Comparison of ENCODE assay signal across 26 mouse cellular contexts in genomic region chr12:16907282-16907846, GRCm38 (mm10). TPM values are rescaled to one million over a fixed set of nuclear protein-coding genes. Genes with fewer than 3 reads are reported as not detected.
A peak's percentile ranks its signal among the peaks of the same experiment; 100 is the strongest.
DNase-seq lines count a peak whose midpoint lies in the region; ATAC-seq and TF ChIP-seq lines count a peak whose summit lies in the region.
"Had no signal": no experiment of that assay in that cellular context is flagged by ENCODE, and none has a peak within 500 bp of the region (broad histone marks: within the 10 kb centered on the region; RNA-seq: fewer than 3 reads in every experiment).

No protein-coding gene starts in this region.

- no peak overlapping the region for H3K27ac ChIP-seq in heart, adult 2 months
- H3K27ac ChIP-seq in heart, embryonic 12.5 days (ENCODE audit: poor library complexity, severe bottlenecking), result no peak overlapping the region
- H3K27ac ChIP-seq in ES-E14 (ENCODE audit: insufficient read depth, low read depth, low read length, poor library complexity, severe bottlenecking) (no peak overlapping the region), MEL (ENCODE audit: control insufficient read depth, low read depth, low read length) (no peak overlapping the region)
- H3K27ac ChIP-seq: embryonic facial prominence, embryonic 12.5 days; hindbrain, embryonic 14.5 days; liver, embryonic 15.5 days; lung, embryonic 15.5 days; midbrain, embryonic 10.5 days; midbrain, embryonic 15.5 days; neural tube, embryonic 15.5 days had no signal

- intact Hi-C loops in heart, adult 2 months (cut with DNase I), result no loop called here

- H3K27me3 ChIP-seq in heart, adult 2 months (ENCODE audit: control insufficient read depth, insufficient read depth, low read length), result no peaks in the 10 kb centered on the region
- no peaks in the 10 kb centered on the region for H3K27me3 ChIP-seq in heart, embryonic 12.5 days (replicated peaks)
- no peaks in the 10 kb centered on the region for H3K27me3 ChIP-seq in MEL (ENCODE audit: control insufficient read depth in 1 of 2, insufficient read depth in 2 of 2, low read length in 2 of 2)
- H3K27me3 ChIP-seq: embryonic facial prominence, embryonic 12.5 days; liver, embryonic 15.5 days; lung, embryonic 15.5 days; midbrain, embryonic 15.5 days; neural tube, embryonic 15.5 days; Patski had no signal

- no peak overlapping the region for H3K9ac ChIP-seq in heart, adult 2 months (ENCODE audit: low read depth, low read length)
- H3K9ac ChIP-seq in heart, embryonic 12.5 days, result no peak overlapping the region
- H3K9ac ChIP-seq in ES-E14 (ENCODE audit: insufficient read depth, low read depth, low read length, poor library complexity, severe bottlenecking), result no peak overlapping the region
- H3K9ac ChIP-seq in MEL (ENCODE audit: control insufficient read depth, low read depth, low read length, poor library complexity, severe bottlenecking), result no peak overlapping the region
- H3K9ac ChIP-seq: embryonic facial prominence, embryonic 12.5 days; hindbrain, embryonic 14.5 days; liver, embryonic 15.5 days; lung, embryonic 15.5 days; midbrain, embryonic 15.5 days; neural tube, embryonic 15.5 days had no signal

- TF ChIP-seq POLR2A in heart, adult 2 months (IDR thresholded peaks at IDR 0.05; ENCODE audit: insufficient read depth, low read depth, low read length), result no peak
- no peak for TF ChIP-seq POLR2A in MEL (IDR thresholded peaks at IDR 0.05; ENCODE audit: control insufficient read depth in 1 of 2, insufficient read depth in 1 of 2, low read depth in 1 of 2, low read length in 2 of 2, poor library complexity in 1 of 2)

- no peak for TF ChIP-seq EP300 in heart, adult 2 months (IDR thresholded peaks at IDR 0.05; ENCODE audit: insufficient read depth, low read depth, low read length)
- TF ChIP-seq EP300 in MEL (IDR thresholded peaks at IDR 0.05; ENCODE audit: low read depth in 1 of 2, low read length in 2 of 2), result no peak

- ATAC-seq in heart, embryonic 12.5 days (ENCODE audit: insufficient number of reproducible peaks, low FRiP score), result no peak
- ATAC-seq: forebrain, embryonic 14.5 days; intestine, postnatal 0 days; midbrain, embryonic 15.5 days; Patski had no signal

- peaks cover 5% of the 10 kb centered on the region for H3K4me1 ChIP-seq in heart, adult 2 months (ENCODE audit: control insufficient read depth, insufficient read depth, low read length)
- peaks cover 11% of the 10 kb centered on the region for H3K4me1 ChIP-seq in heart, embryonic 12.5 days (replicated peaks)
- H3K4me1 ChIP-seq in ES-E14 (ENCODE audit: control insufficient read depth in 2 of 2, insufficient read depth in 2 of 2, low read length in 2 of 2, poor library complexity in 1 of 2), result no peaks in the 10 kb centered on the region
- peaks cover 0 to 6% of the 10 kb centered on the region in 2 experiments; a peak in 2 of 4 replicates for H3K4me1 ChIP-seq in MEL (ENCODE audit: control insufficient read depth in 1 of 2, insufficient read depth in 2 of 2, low read length in 2 of 2)
- H3K4me1 ChIP-seq: embryonic facial prominence, embryonic 12.5 days; midbrain, embryonic 15.5 days; neural tube, embryonic 15.5 days had no signal

- H3K4me3 ChIP-seq in heart, adult 2 months, result no peak overlapping the region
- H3K4me3 ChIP-seq in heart, embryonic 12.5 days, result no peak overlapping the region
- H3K4me3 ChIP-seq in ES-E14 (ENCODE audit: insufficient read depth in 1 of 2, low read depth in 1 of 2, low read length in 2 of 2, poor library complexity in 1 of 2, severe bottlenecking in 1 of 2) (no peak overlapping the region), MEL (ENCODE audit: control insufficient read depth in 1 of 2, insufficient read depth in 1 of 2, low read depth in 2 of 2, low read length in 2 of 2) (no peak overlapping the region)
- H3K4me3 ChIP-seq: embryonic facial prominence, embryonic 12.5 days; liver, embryonic 15.5 days; lung, embryonic 15.5 days; midbrain, embryonic 10.5 days; midbrain, embryonic 15.5 days; neural tube, embryonic 15.5 days had no signal

- peaks cover 5% of the 10 kb centered on the region for H3K79me2 ChIP-seq in heart, adult 2 months (replicated peaks; ENCODE audit: control insufficient read depth, insufficient read depth, low read length)
- H3K79me2 ChIP-seq in MEL (ENCODE audit: control insufficient read depth, insufficient read depth, low read length, poor library complexity), result peaks cover 54% of the 10 kb centered on the region

- WGBS in heart, adult 2 months, result 54% methylated on average over 1 of the region's 1 CpGs
- WGBS in heart, embryonic 12.5 days, result 96% methylated on average over 1 of the region's 1 CpGs

- no peaks in the 10 kb centered on the region for H3K9me3 ChIP-seq in heart, embryonic 12.5 days (replicated peaks)
- H3K9me3 ChIP-seq in ES-E14 (ENCODE audit: control insufficient read depth, insufficient read depth, low read depth, low read length), result no peaks in the 10 kb centered on the region
- no peaks in the 10 kb centered on the region for H3K9me3 ChIP-seq in MEL (replicated peaks; ENCODE audit: insufficient read depth, low read length)
- H3K9me3 ChIP-seq: embryonic facial prominence, embryonic 12.5 days; liver, embryonic 15.5 days; lung, embryonic 15.5 days; midbrain, embryonic 10.5 days; midbrain, embryonic 15.5 days; neural tube, embryonic 15.5 days had no signal

- peak; percentile 18; the same call in 1 of the 2 replicates for TF ChIP-seq CTCF in heart, adult 2 months (IDR thresholded peaks at IDR 0.05)
- no peak for TF ChIP-seq CTCF in MEL (IDR thresholded peaks at IDR 0.05 in 2 of 3, conservative IDR thresholded peaks at IDR 0.05 in 1 of 3; ENCODE audit: control insufficient read depth in 1 of 3, insufficient read depth in 1 of 3, low read depth in 2 of 3, low read length in 3 of 3, poor library complexity in 1 of 3, severe bottlenecking in 1 of 3)

- no peak overlapping the region for H3K4me2 ChIP-seq in heart, embryonic 12.5 days
- H3K4me2 ChIP-seq: embryonic facial prominence, embryonic 12.5 days; hindbrain, embryonic 14.5 days; liver, embryonic 15.5 days; lung, embryonic 15.5 days; midbrain, embryonic 15.5 days; neural tube, embryonic 15.5 days had no signal

- DNase-seq in heart, adult 2 months, result no peak
- DNase-seq in ES-E14 (ENCODE audit: low read depth, low spot score) (no peak), MEL (ENCODE audit: low read depth, low spot score) (no peak)
- DNase-seq in brain, adult 2 months (ENCODE audit: low read depth, low spot score), result peak; percentile 43
- no peak for DNase-seq in retina, embryonic 14.5 days (ENCODE audit: low spot score)
- DNase-seq: cerebellum, adult 9-10 months; embryo, embryonic 11 days; gastrocnemius, postnatal 25 days; kidney, adult 9 months; kidney, postnatal 10 days; layer of hippocampus, adult 9-11 months; liver; right cerebral cortex, postnatal 4 days; thymus, adult 2 months; thymus, postnatal 4 days had no signal

- in situ Hi-C loops in ES-E14 (cut with MboI; ENCODE audit: low sequenced_read_pairs in 2 of 2, unreplicated experiment in 2 of 2), result loop anchor here in 1 of 2 experiments (10.0 kb wide), 1 partner anchor 77 kb away; no protein-coding TSS in a partner anchor

- no peak for TF ChIP-seq RAD21 in MEL (IDR thresholded peaks at IDR 0.05; ENCODE audit: low read depth, low read length)

- H3K36me3 ChIP-seq in heart, adult 2 months (ENCODE audit: control insufficient read depth, insufficient read depth, low read length), result peaks cover 17% of the 10 kb centered on the region
- H3K36me3 ChIP-seq in heart, embryonic 12.5 days, result no peaks in the 10 kb centered on the region
- H3K36me3 ChIP-seq in ES-E14 (ENCODE audit: control insufficient read depth, insufficient read depth, low read length, poor library complexity, severe bottlenecking), result no peaks in the 10 kb centered on the region
- peaks cover 0 to 22% of the 10 kb centered on the region in 2 experiments; a peak in 2 of 4 replicates for H3K36me3 ChIP-seq in MEL (ENCODE audit: control insufficient read depth in 1 of 2, insufficient read depth in 2 of 2, low read length in 2 of 2)
- H3K36me3 ChIP-seq: embryonic facial prominence, embryonic 12.5 days; liver, embryonic 15.5 days; lung, embryonic 15.5 days; midbrain, embryonic 10.5 days; midbrain, embryonic 15.5 days; neural tube, embryonic 15.5 days had no signal

TF ChIP-seq in ES-E14, 5 proteins besides CTCF, POLR2A, EP300 and RAD21:
- TF ChIP-seq MAFK (IDR thresholded peaks at IDR 0.05; ENCODE audit: insufficient read depth, low read depth, low read length), result peak; percentile 97
- no peak for TF ChIP-seq ZC3H11A (IDR thresholded peaks at IDR 0.05; ENCODE audit: borderline replicate concordance, low read depth, low read length)
- no peak for TF ChIP-seq ZNF384 (IDR thresholded peaks at IDR 0.05; ENCODE audit: low read depth, low read length)

TF ChIP-seq in MEL, 35 proteins besides CTCF, POLR2A, EP300 and RAD21:
- TF ChIP-seq MAZ (IDR thresholded peaks at IDR 0.05; ENCODE audit: low read depth, low read length), result no peak
- peak; percentile 94 for TF ChIP-seq MAFK (IDR thresholded peaks at IDR 0.05; ENCODE audit: borderline replicate concordance, low read depth, low read length)
- TF ChIP-seq BHLHE40 (IDR thresholded peaks at IDR 0.05; ENCODE audit: borderline replicate concordance, low read depth, low read length), result no peak
- TF ChIP-seq E2F4 (IDR thresholded peaks at IDR 0.05; ENCODE audit: borderline replicate concordance, low read depth, low read length), result no peak
- no peak for TF ChIP-seq POLR2AphosphoS2 (IDR thresholded peaks at IDR 0.05; ENCODE audit: low read length)
- no peak for TF ChIP-seq KAT2A (conservative IDR thresholded peaks at IDR 0.05; ENCODE audit: low read depth, low read length)
- TF ChIP-seq TCF12 (IDR thresholded peaks at IDR 0.05; ENCODE audit: low read depth, low read length), result no peak

RNA-seq across cellular contexts. Expression of gene Rock2, which starts 12.7 kb away (rescaled TPM):
- total RNA-seq in heart, adult 2 months (2021), result 10 to 100 TPM; 78.0 to 80.2 TPM
- 11.2 and 27.6 TPM in 2 replicates for polyA plus RNA-seq in heart, adult 2 months (2012; rRNA removed)
- polyA plus RNA-seq in heart, embryonic 12.5 days (2016; fragmentation: Nextera tagmentation; extraction: Ambion mirVana), result 29.7 and 32.0 TPM in 2 replicates
- 37.3 and 44.5 TPM in 2 replicates for total RNA-seq in ES-E14 (2012; rRNA removed)
- total RNA-seq in MEL (2012; rRNA removed), result 10.9 and 12.2 TPM in 2 replicates
- 10 to 100 TPM; 14.4 to 46.4 TPM for polyA plus RNA-seq in MEL (2012; ENCODE audit: insufficient read depth in 1 of 2, insufficient read length in 2 of 2, low read depth in 1 of 2, low replicate concordance in 2 of 2, missing spikeins in 1 of 2)
